Mouse (Mus musculus): ENCODE results near the gene Dennd5a. TPM values are rescaled to one million over a fixed set of nuclear protein-coding genes. Genes with fewer than 3 reads are reported as not detected.

Gene Dennd5a
- polyA plus RNA-seq (2012; rRNA removed; ENCODE audit: low replicate concordance) = 10.5 and 12.1 TPM in 2 replicates

DNA sequence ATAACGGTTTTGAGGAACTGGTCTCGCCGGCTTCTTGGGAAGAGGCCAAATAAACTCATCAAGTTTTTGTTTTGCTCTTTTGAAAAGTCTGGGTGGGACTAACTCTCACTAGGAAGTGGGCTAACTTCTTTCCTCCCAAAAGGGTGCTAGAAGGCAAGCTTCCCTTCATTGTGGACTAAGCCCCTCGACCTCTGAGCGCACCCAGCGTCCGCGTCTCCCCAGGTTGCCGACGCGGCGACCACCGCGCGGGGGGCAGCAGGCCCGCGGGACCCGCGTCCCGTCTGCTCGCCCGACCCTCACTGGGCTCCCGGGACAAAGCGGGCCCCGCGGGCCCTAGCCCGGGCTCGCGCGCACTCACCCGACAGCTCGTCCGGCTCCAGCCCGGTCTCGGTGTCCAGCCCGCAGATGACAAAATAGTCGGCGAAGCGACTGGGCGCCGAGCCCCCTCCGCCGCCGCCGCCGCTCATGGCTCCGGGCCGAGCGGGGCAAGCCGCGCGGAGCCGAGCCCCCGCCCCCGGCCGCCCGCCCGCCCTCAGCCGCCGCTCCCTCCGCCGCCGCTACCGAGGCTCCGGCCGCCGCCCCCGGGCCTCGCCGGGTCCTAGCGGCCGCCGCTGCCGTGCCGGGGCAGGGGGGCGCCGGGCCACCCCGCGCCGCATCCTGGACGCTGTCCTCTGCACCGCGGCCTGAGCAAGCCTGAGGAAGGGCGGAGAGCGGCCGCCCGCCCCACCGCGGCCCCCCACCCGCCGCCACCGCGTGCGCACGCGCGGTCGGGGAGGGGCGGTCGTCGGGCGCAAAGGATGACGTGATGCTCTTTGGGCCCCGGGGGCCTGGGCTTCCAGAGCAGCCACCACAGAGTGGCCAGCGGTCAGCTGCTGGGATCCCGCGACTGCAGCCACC, at the start of gene Dennd5a:
Gene Dennd5a, minus strand, starts transcription at position 755 of the 897 bp plus-strand sequence.

GRCm38 (mm10) chr7:109986775-109987174, 26.5 kb upstream of the Dennd5a start, which contains the start of gene Tmem41b:
TSS of gene Tmem41b (minus strand) at chr7:109986929.

GRCm38 (mm10) chr7:109865370-109866229, 94.7 kb downstream of the Dennd5a start, which contains the start of gene Scube2:
TSS of gene Scube2 (minus strand) at chr7:109865679.

Other genes with a start within 250 kb of the Dennd5a start
- gene BC051019, start 236.6 kb downstream of the Dennd5a start, polyA plus RNA-seq (2012; rRNA removed; ENCODE audit: low replicate concordance) = 0.09 and 0.18 TPM in 2 replicates
- gene Ascl3, start 228.7 kb downstream of the Dennd5a start, polyA plus RNA-seq (2012; rRNA removed; ENCODE audit: low replicate concordance) = not detected in 2 replicates
- gene Tmem9b, start 207.6 kb downstream of the Dennd5a start, polyA plus RNA-seq (2012; rRNA removed; ENCODE audit: low replicate concordance) = 22.1 and 52.1 TPM in 2 replicates
- 0.04 TPM in 1 of 2 replicates, not detected in the other for gene Nrip3, start 178.4 kb downstream of the Dennd5a start, polyA plus RNA-seq (2012; rRNA removed; ENCODE audit: low replicate concordance)
- 0.82 and 0.84 TPM in 2 replicates for gene Scube2, start 94.8 kb downstream of the Dennd5a start, polyA plus RNA-seq (2012; rRNA removed; ENCODE audit: low replicate concordance)
- 20.6 and 21.4 TPM in 2 replicates for gene Tmem41b, start 26.5 kb upstream of the Dennd5a start, polyA plus RNA-seq (2012; rRNA removed; ENCODE audit: low replicate concordance)
- gene Ipo7, start 57.8 kb upstream of the Dennd5a start, polyA plus RNA-seq (2012; rRNA removed; ENCODE audit: low replicate concordance) = 5.2 and 18.6 TPM in 2 replicates
- 8.1 and 8.9 TPM in 2 replicates for gene Zfp143, start 100.7 kb upstream of the Dennd5a start, polyA plus RNA-seq (2012; rRNA removed; ENCODE audit: low replicate concordance)
- 7.0 and 9.1 TPM in 2 replicates for gene Wee1, start 161.6 kb upstream of the Dennd5a start, polyA plus RNA-seq (2012; rRNA removed; ENCODE audit: low replicate concordance)